Mouse (Mus musculus) olfactory bulb, adult 2 months (tissue): Measurements from ENCODE around the gene Kcnab3.

Experiments
- CTCF ChIP-seq: fragments of 200-500 bp; IDR thresholded peaks from 2 replicates; pipeline ENCODE4 v1.5.1; 2012; ENCODE audit warnings: low read depth, mild to moderate bottlenecking, low read length, moderate library complexity; ENCODE audit not compliant: insufficient read depth
- POLR2A ChIP-seq: fragments of 200-500 bp; IDR thresholded peaks from 2 replicates; pipeline ENCODE4 v1.6.1; 2012; ENCODE audit warnings: mild to moderate bottlenecking, low read depth, low read length, moderate library complexity; ENCODE audit not compliant: insufficient read depth

- TF ChIP-seq CTCF: no peak
- no peak for TF ChIP-seq POLR2A
Observed at GRCm38 (mm10) chr11:69322010-69322409, 4.0 kb upstream of the Kcnab3 start.
